Mouse (Mus musculus) spleen, postnatal 10 days (tissue): ENCODE results near the gene Sgms2.

Experiments used
- DNase-seq, 2 experiments: peaks; one replicate each; pipeline ENCODE4 v3.0.0; 2021 to 2022; ENCODE audit warnings: low spot score in 2 of 2

The Sgms2 gene

GRCm38 (mm10) chr3:131491361-131491925, at the start of gene Sgms2:
Sgms2 (minus strand) TSS chr3:131491411.
- no peak for DNase-seq

DNA sequence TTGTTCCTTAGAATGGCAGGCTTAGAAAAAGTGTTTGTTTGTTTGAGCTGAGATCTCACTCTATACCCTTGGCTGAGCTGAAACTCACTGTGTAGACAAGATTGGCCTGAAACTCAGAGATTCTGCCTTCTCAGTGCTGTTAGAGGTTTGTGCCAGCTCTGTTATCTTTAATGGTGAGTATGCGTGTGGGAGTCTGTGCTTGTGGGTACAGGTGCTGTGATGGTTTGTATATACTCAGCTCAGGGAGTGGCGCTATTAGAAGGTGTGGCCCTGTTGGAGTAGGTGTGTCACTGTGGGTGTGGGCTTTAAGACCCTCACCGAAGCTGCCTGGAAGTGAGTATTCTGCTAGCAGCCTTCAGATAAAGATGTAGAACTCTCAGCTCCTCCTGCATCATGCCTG, 34.0 kb upstream of the Sgms2 start:
- DNase-seq = no peak

GRCm38 (mm10) chr3:131524779-131525178, 33.6 kb upstream of the Sgms2 start:
- peak in 1 of 2 experiments; percentile 42 for DNase-seq

DNA sequence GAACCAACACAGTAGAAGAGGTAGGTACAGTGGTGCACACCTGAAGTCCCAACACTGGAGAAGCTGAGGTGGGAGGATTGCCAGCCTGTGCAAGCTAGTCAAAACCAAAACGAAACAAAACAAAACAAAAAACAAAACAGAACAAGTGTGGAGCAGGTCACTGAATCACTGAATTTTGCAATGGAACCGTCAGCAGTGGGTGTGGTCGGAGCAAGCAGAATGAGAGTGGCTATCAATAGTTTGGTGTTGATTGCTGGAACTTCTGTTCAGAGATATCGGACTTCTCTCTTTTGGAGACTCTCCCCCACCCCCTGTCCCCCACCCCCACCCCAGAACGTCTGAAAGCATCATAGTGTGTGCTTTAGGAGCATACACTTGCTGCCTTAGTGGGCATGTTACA, 33.0 kb upstream of the Sgms2 start:
- DNase-seq = no peak

- DNase-seq = no peak
Observed at GRCm38 (mm10) chr3:131523749-131524148, 32.5 kb upstream of the Sgms2 start.

- DNase-seq = no peak
Observed at GRCm38 (mm10) chr3:131522243-131522642, 31.0 kb upstream of the Sgms2 start.

- no peak for DNase-seq
Observed at GRCm38 (mm10) chr3:131521206-131521605, 30.0 kb upstream of the Sgms2 start.

DNA sequence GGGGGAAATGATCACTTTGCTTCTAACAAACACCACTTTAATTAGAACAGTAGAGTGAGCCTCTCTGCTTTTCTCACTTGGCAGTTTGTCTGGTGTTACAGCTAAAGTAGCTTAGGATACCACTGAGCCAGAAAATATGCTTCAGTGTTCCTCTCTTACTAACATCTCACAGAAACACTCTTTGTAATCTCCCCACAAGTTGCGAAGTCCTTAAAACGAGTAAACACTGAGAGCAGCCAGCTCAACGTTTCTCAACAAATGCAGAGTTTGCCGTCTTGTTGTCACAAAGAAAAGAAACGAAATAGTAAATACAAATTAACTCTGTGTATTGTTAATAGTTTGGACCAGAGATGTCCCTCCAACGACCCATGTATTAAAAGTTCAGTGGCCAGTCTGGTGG, 26.5 kb upstream of the Sgms2 start:
- no peak for DNase-seq

DNA sequence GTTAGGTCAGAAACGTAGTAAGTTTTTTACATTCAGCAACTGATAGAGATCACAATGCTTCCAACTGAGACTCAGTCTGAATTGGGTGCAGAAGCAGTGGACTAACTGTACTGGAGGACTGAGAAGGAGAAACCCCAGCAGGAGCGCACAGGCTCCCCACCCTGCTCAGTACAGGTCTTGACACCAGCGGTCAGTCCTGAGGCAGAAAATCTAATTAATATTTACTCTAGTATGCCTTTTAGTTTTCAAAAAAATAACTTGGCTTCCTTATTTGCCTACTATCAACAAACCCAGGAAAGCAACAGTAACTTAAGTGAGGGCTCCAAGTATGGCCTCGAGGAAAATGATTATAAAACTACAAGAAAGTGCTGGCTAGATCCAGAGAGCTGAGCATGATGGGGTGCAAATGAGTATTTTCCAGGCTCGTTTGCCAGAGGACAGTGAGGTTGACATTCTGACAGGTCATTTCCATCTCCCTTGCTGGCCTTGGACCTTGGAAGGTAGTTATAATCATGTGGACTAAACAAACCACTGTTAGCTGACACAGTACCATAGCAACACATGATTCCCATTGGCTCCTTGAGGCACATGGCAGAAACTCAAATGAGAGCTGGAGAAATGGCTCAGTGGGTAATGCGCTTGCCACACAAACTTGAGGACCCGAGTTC, 25.3 kb upstream of the Sgms2 start:
- DNase-seq = no peak

DNA sequence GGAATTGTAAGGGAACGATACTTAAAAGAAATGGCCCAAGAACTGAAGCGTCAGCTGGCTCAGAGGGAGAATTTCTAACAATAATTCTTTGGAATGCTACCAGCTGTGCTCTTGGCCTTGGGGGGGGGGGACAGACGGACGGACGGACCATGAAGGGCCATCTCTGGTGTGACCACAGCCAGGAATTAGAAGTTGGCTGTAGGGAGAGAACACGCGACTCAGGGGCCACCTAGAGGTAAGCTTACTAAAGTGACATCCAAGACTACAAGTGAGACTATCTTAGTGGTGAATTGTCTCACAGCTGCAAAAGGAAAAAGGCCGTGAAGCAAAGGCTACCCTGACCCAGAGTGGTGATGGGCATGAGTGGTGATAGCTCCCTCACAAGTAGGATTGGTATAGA, 20.4 kb upstream of the Sgms2 start:
- DNase-seq = no peak

GRCm38 (mm10) chr3:131508024-131508423, 16.8 kb upstream of the Sgms2 start:
- no peak for DNase-seq

GRCm38 (mm10) chr3:131504595-131505223, 13.5 kb upstream of the Sgms2 start:
- DNase-seq = no peak

- DNase-seq = no peak
Observed at GRCm38 (mm10) chr3:131501677-131502370, 10.6 kb upstream of the Sgms2 start.

DNA sequence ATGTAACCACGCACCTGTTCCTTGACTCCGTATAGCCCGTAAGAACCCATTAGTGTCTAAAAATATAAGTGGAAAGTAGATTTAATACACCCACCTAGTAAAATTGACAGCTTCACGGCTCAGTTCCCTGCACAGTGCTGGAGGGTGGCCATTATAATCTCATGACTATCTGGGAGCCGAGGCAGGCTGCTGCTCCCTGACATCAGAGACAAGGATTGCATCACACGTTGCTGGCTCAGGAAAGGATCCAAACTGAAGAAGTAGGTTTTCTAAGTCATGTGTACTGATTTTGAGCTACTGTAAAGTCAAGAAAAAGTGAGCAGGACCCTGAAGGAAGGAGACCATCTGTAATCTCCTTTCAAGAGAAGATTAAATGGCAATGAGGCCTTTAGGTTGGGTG, 8.4 kb upstream of the Sgms2 start:
- no peak for DNase-seq

DNA sequence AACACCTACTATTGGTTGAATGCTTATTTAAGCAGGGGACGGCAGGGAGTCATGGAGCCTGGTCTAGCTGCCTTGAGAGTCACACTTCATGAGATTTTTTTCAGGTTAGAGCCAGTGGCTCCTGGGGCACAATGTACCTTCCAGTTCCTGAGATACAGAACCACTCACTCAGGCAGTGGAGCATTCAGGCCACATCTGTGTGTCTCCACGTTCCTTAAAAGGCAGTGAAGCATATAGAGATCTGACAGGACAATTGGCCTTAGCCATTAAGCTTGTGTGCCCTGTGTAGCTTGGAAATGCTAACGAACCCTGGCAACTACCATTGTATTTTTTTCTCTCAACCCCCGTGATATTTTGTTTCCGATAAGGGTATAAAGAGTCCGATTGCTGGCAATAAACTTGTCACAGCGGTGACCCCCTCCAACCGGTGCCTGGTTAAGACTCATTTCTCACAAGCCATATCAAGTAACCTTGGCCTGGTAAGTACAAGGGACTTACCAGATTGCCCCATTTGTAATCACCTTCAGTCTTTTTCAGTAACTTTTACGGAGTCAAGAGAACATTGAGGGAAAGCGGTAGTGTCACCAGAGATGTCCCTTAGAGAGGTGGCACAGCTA, 5.4 kb upstream of the Sgms2 start:
- no peak for DNase-seq

DNA sequence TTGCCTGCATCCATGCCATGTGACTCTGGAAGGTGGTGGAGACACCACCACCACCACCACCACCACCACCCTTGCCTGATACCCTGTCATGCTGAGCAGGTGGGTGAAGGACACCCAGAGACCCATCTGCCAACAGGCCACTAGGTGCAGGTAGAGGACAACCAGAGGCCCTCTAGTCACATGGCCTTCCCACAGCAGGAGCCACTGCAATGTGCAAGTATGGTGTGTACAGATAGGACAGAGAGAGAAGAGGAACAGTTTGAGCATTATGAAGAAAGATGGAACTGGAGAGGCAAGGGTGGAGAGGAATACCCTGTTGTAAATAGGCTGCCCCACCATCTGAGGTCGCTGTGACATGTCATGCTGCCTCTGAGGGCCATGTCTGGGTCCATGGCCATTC, 3.9 kb upstream of the Sgms2 start:
- DNase-seq = no peak

GRCm38 (mm10) chr3:131493194-131493593, 2.0 kb upstream of the Sgms2 start:
- DNase-seq = no peak

- DNase-seq = no peak
Observed at GRCm38 (mm10) chr3:131491980-131492379, 769 bp upstream of the Sgms2 start.

DNA sequence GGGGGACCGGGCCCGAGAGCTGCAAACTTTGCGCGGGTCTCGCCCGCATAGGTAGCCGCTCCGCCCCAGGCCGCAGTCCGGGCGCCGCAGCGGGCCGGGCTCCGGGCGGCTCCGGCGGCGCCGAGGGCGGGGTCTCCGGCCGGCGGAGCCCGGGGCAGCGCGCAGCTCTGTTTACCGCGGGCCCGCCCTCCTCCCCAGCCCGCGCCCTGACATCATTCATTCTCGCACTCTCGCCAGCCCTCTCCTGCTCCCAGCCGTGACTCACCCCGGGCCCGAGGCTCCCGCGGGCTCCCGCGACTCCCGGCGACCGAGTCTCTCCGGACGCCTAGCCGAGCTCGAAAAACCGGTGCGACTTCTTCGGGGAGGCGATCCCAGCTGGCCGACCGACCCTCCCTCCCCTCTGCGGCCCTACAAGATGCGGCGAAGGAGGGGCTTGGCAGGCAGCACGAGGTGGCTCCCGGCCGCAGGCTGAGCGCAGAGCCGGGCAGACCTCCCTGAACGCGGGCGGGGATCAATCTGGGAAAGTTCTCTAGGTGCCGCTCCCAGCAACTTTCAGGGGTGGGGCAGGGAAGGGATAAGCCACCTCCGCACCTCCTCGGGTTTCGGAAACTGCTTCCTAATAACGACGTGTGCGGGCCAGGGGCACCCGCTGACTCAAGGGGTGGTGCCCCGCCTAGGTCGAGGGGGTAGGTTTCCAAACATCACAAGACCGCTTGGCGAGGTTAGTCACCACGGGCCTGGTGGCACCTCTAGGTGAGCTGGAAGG, 885 bp downstream of the Sgms2 start:
- DNase-seq = peak; percentile 18 to 31

GRCm38 (mm10) chr3:131489657-131490142, 1.5 kb downstream of the Sgms2 start:
- peak in 1 of 2 experiments; percentile 28 for DNase-seq

DNA sequence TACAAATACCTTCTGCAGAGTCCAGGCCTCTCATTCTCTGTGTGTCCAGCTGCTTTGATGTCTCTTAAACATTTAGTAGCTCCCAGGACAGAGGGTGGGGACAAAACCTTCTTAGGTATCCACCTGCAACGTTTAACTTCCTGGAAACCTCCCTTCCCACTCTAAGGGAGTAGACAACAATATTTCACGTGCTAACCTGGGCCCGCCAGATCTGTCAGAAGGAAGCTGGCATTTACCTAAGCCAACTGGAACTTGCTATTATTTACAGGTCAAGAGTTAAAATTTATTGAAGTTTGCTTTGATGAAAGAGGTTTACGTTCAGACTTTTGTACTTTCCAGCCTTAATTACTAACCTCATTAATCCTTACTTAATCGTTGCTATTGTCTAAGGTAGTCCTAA, 2.2 kb downstream of the Sgms2 start:
- DNase-seq = no peak
